Mouse (Mus musculus): Measurements from ENCODE around the gene Wdr92. TPM values are rescaled to one million over a fixed set of nuclear protein-coding genes. Genes with fewer than 3 reads are reported as not detected.

The Wdr92 gene
- total and polyA plus RNA-seq, 3 experiments, result 34.5 to 63.8 TPM; not detected in 1

- TF ChIP-seq ZC3H11A (IDR thresholded peaks at IDR 0.05; ENCODE audit: low read depth, low read length) (no peak), POLR2AphosphoS5 (IDR thresholded peaks at IDR 0.05; ENCODE audit: borderline replicate concordance, low read depth, low read length) (no peak), MAZ (IDR thresholded peaks at IDR 0.05; ENCODE audit: low read depth, low read length) (no peak), MXI1 (IDR thresholded peaks at IDR 0.05; ENCODE audit: low read depth, low read length) (no peak), CHD1 (IDR thresholded peaks at IDR 0.05; ENCODE audit: low read depth, low read length) (peak; percentile 73; the same call in 1 of the 2 replicates), TAL1 (IDR thresholded peaks at IDR 0.05; ENCODE audit: low read length) (peak; percentile 79), E2F4 (IDR thresholded peaks at IDR 0.05; ENCODE audit: borderline replicate concordance, low read depth, low read length) (0 out of 2 replicates have a peak, but pooled peaks have one; percentile 32), ZNF384 (IDR thresholded peaks at IDR 0.05; ENCODE audit: low read depth, low read length) (peak; percentile 32; the same call in 1 of the 2 replicates), NELFE (IDR thresholded peaks at IDR 0.05; ENCODE audit: low read depth, low read length) (peak; percentile 48), EP300 (IDR thresholded peaks at IDR 0.05; ENCODE audit: low read depth in 1 of 2, low read length in 2 of 2) (peak; percentile 93 to 94)
Measured at GRCm38 (mm10) chr11:17212903-17213509, 31.1 kb downstream of the Wdr92 start (continued).

GRCm38 (mm10) chr11:17215475-17215874 lies 33.6 kb downstream of the Wdr92 start:
- peaks cover 5 to 13% of the 10 kb centered on the region in 2 experiments for H3K36me3 ChIP-seq (ENCODE audit: control insufficient read depth in 1 of 2, insufficient read depth in 2 of 2, low read length in 2 of 2)
- H3K9ac ChIP-seq (ENCODE audit: control insufficient read depth, low read depth, low read length, poor library complexity, severe bottlenecking), result no peak overlapping the region
- no peak overlapping the region for H3K4me3 ChIP-seq (ENCODE audit: control insufficient read depth in 1 of 2, insufficient read depth in 1 of 2, low read depth in 2 of 2, low read length in 2 of 2)
- no peak overlapping the region for H3K27ac ChIP-seq (ENCODE audit: control insufficient read depth, low read depth, low read length)
- TF ChIP-seq ZNF384 (IDR thresholded peaks at IDR 0.05; ENCODE audit: low read depth, low read length) (no peak), GABPA (IDR thresholded peaks at IDR 0.05; ENCODE audit: low read depth, low read length) (no peak), CTCF (IDR thresholded peaks at IDR 0.05 in 2 of 3, conservative IDR thresholded peaks at IDR 0.05 in 1 of 3; ENCODE audit: control insufficient read depth in 1 of 3, insufficient read depth in 1 of 3, low read depth in 2 of 3, low read length in 3 of 3, poor library complexity in 1 of 3, severe bottlenecking in 1 of 3) (no peak), MAZ (IDR thresholded peaks at IDR 0.05; ENCODE audit: low read depth, low read length) (no peak), NRF1 (IDR thresholded peaks at IDR 0.05; ENCODE audit: insufficient read depth, low read depth, low read length, poor library complexity, severe bottlenecking) (no peak)
- no peaks in the 10 kb centered on the region for H3K27me3 ChIP-seq (ENCODE audit: control insufficient read depth in 1 of 2, insufficient read depth in 2 of 2, low read length in 2 of 2)
- H3K9me3 ChIP-seq (replicated peaks; ENCODE audit: insufficient read depth, low read length), result no peaks in the 10 kb centered on the region
- DNase-seq (ENCODE audit: low read depth, low spot score), result no peak
- H3K4me1 ChIP-seq (ENCODE audit: control insufficient read depth in 1 of 2, insufficient read depth in 2 of 2, low read length in 2 of 2), result peaks cover 11% of the 10 kb centered on the region in 2 experiments
- peaks cover 18% of the 10 kb centered on the region for H3K79me2 ChIP-seq (ENCODE audit: control insufficient read depth, insufficient read depth, low read length, poor library complexity)

GRCm38 (mm10) chr11:17221126-17221525 lies 39.2 kb downstream of the Wdr92 start:
- Histone ChIP-seq H3K79me2 (ENCODE audit: control insufficient read depth, insufficient read depth, low read length, poor library complexity) (no peaks in the 10 kb centered on the region), H3K4me1 (ENCODE audit: control insufficient read depth in 1 of 2, insufficient read depth in 2 of 2, low read length in 2 of 2) (no peaks in the 10 kb centered on the region), H3K27me3 (ENCODE audit: control insufficient read depth in 1 of 2, insufficient read depth in 2 of 2, low read length in 2 of 2) (no peaks in the 10 kb centered on the region), H3K9me3 (replicated peaks; ENCODE audit: insufficient read depth, low read length) (no peaks in the 10 kb centered on the region), H3K27ac (ENCODE audit: control insufficient read depth, low read depth, low read length) (no peak overlapping the region), H3K9ac (ENCODE audit: control insufficient read depth, low read depth, low read length, poor library complexity, severe bottlenecking) (no peak overlapping the region), H3K36me3 (ENCODE audit: control insufficient read depth in 1 of 2, insufficient read depth in 2 of 2, low read length in 2 of 2) (peaks cover 0 to 17% of the 10 kb centered on the region in 2 experiments; a peak in 2 of 4 replicates), H3K4me3 (ENCODE audit: control insufficient read depth in 1 of 2, insufficient read depth in 1 of 2, low read depth in 2 of 2, low read length in 2 of 2) (no peak overlapping the region)
- TF ChIP-seq E2F4 (IDR thresholded peaks at IDR 0.05; ENCODE audit: borderline replicate concordance, low read depth, low read length), result no peak
- no peak for TF ChIP-seq MEF2A (IDR thresholded peaks at IDR 0.05; ENCODE audit: extremely low read depth, insufficient replicate concordance, low read depth, low read length, poor library complexity, severe bottlenecking)
- TF ChIP-seq ZC3H11A (IDR thresholded peaks at IDR 0.05; ENCODE audit: low read depth, low read length), result no peak
- TF ChIP-seq UBTF (IDR thresholded peaks at IDR 0.05; ENCODE audit: borderline replicate concordance, insufficient read depth, low read depth, low read length), result no peak
- TF ChIP-seq CTCF (IDR thresholded peaks at IDR 0.05 in 2 of 3, conservative IDR thresholded peaks at IDR 0.05 in 1 of 3; ENCODE audit: control insufficient read depth in 1 of 3, insufficient read depth in 1 of 3, low read depth in 2 of 3, low read length in 3 of 3, poor library complexity in 1 of 3, severe bottlenecking in 1 of 3), result no peak
- no peak for TF ChIP-seq JUND (IDR thresholded peaks at IDR 0.05; ENCODE audit: low read depth, low read length)
- no peak for TF ChIP-seq EP300 (IDR thresholded peaks at IDR 0.05; ENCODE audit: low read depth in 1 of 2, low read length in 2 of 2)
- no peak for TF ChIP-seq POLR2AphosphoS2 (IDR thresholded peaks at IDR 0.05; ENCODE audit: low read length)
- no peak for TF ChIP-seq SMC3 (IDR thresholded peaks at IDR 0.05; ENCODE audit: low read depth, low read length)
- no peak for TF ChIP-seq ZKSCAN1 (IDR thresholded peaks at IDR 0.05; ENCODE audit: low read depth, low read length)
- no peak for TF ChIP-seq MAZ (IDR thresholded peaks at IDR 0.05; ENCODE audit: low read depth, low read length)
- no peak for TF ChIP-seq CHD1 (IDR thresholded peaks at IDR 0.05; ENCODE audit: low read depth, low read length)
- no peak for DNase-seq (ENCODE audit: low read depth, low spot score)
